Mouse (Mus musculus) kidney, postnatal 4 days (tissue): Measurements from ENCODE around the gene Bola1.
"Not testable (repeated sequence)": the region's sequence is repeated elsewhere in the genome, so short reads cannot be mapped to it uniquely, and the experiment has no call there.

Experiments
- DNase-seq, 2 experiments: peaks; one replicate each; pipeline ENCODE4 v3.0.0; 2021; ENCODE audit warnings: mixed read lengths in 2 of 2

Bola1 gene

GRCm38 (mm10) chr3:96222774-96223173 lies 3.3 kb upstream of the Bola1 start:
- no peak for DNase-seq

- peak in 1 of 2 experiments; percentile 34 for DNase-seq
Observed at GRCm38 (mm10) chr3:96221640-96222038, 2.1 kb upstream of the Bola1 start.

- DNase-seq = peak; percentile 71 to 83
Observed at GRCm38 (mm10) chr3:96220765-96221639, 1.5 kb upstream of the Bola1 start, which contains the start of the genes Hist2h2ac and Hist2h2be. Hist2h2ac (minus strand) TSS chr3:96220880. Hist2h2be (plus strand) TSS chr3:96221119.

- DNase-seq = not testable (repeated sequence)
Observed at GRCm38 (mm10) chr3:96220131-96220764, 739 bp upstream of the Bola1 start.

GRCm38 (mm10) chr3:96219191-96219641 lies 293 bp downstream of the Bola1 start:
- DNase-seq = peak; percentile 33 to 49

- peak; percentile 45 to 61 for DNase-seq
Observed at GRCm38 (mm10) chr3:96209242-96209641, 10.3 kb downstream of the Bola1 start.

GRCm38 (mm10) chr3:96207819-96208218 lies 11.7 kb downstream of the Bola1 start:
- DNase-seq = no peak

- no peak for DNase-seq
Observed at GRCm38 (mm10) chr3:96199731-96200130, 19.8 kb downstream of the Bola1 start.

GRCm38 (mm10) chr3:96198601-96199251 lies 20.8 kb downstream of the Bola1 start:
- not testable (repeated sequence) for DNase-seq

- no peak for DNase-seq
Observed at GRCm38 (mm10) chr3:96198181-96198580, 21.3 kb downstream of the Bola1 start.

GRCm38 (mm10) chr3:96197129-96197749 lies 22.3 kb downstream of the Bola1 start:
- peak; percentile 88 to 93 for DNase-seq

GRCm38 (mm10) chr3:96196437-96197128 lies 22.9 kb downstream of the Bola1 start:
- no peak for DNase-seq

- DNase-seq = peak in 1 of 2 experiments; percentile 26
Observed at GRCm38 (mm10) chr3:96195616-96196313, 23.7 kb downstream of the Bola1 start.

- DNase-seq = no peak
Observed at GRCm38 (mm10) chr3:96194966-96195365, 24.5 kb downstream of the Bola1 start.

- no peak for DNase-seq
Observed at GRCm38 (mm10) chr3:96192977-96193376, 26.5 kb downstream of the Bola1 start.

GRCm38 (mm10) chr3:96182382-96182776 lies 37.1 kb downstream of the Bola1 start:
- no peak for DNase-seq

- DNase-seq = no peak
Observed at GRCm38 (mm10) chr3:96181510-96182381, 37.8 kb downstream of the Bola1 start.

GRCm38 (mm10) chr3:96180727-96181477 lies 38.6 kb downstream of the Bola1 start, which contains the start of gene Sv2a:
Sv2a (plus strand) TSS chr3:96181151.
- DNase-seq = peak; percentile 77 to 81

- DNase-seq = no peak
Observed at GRCm38 (mm10) chr3:96179531-96179930, 40.0 kb downstream of the Bola1 start.

- DNase-seq = no peak
Observed at GRCm38 (mm10) chr3:96178902-96179301, 40.6 kb downstream of the Bola1 start.
